Mouse (Mus musculus) small intestine, adult 2 months (tissue): Measurements from ENCODE around the gene 4921536K21Rik. TPM values are rescaled to one million over a fixed set of nuclear protein-coding genes. Genes with fewer than 3 reads are reported as not detected.

ENCODE experiments used
- H3K27ac ChIP-seq: fragments of 200-500 bp; 2 replicates; pipeline ENCODE4 v1.5.1; 2012; ENCODE audit warnings: low read depth, low read length, control low read depth, inconsistent platforms; ENCODE audit not compliant: insufficient read depth
- H3K27me3 ChIP-seq: fragments of 200-500 bp; 2 replicates; pipeline ENCODE4 v1.6.1; 2012; ENCODE audit warnings: mild to moderate bottlenecking, moderate library complexity, low read length, inconsistent platforms; ENCODE audit not compliant: control insufficient read depth, insufficient read depth
- H3K36me3 ChIP-seq: fragments of 200-500 bp; 2 replicates; pipeline ENCODE4 v1.6.1; 2012; ENCODE audit warnings: mild to moderate bottlenecking, low read length, control low read depth, inconsistent platforms; ENCODE audit not compliant: control insufficient read depth, insufficient read depth
- H3K4me1 ChIP-seq: fragments of 200-500 bp; 2 replicates; pipeline ENCODE4 v1.6.1; 2012; ENCODE audit warnings: low read length, inconsistent platforms, mixed read lengths; ENCODE audit not compliant: control insufficient read depth, insufficient read depth, insufficient read length
- H3K4me3 ChIP-seq: fragments of 200-500 bp; 2 replicates; pipeline ENCODE4 v1.5.1; 2012; ENCODE audit warnings: low read depth, mild to moderate bottlenecking, control low read depth, inconsistent platforms, low read length, moderate library complexity
- CTCF ChIP-seq: fragments of 200-500 bp; IDR thresholded peaks from 2 replicates; pipeline ENCODE4 v1.5.1; 2012; ENCODE audit warnings: low read depth, mild to moderate bottlenecking, control low read depth, inconsistent platforms, low read length, moderate library complexity, mixed read lengths; ENCODE audit not compliant: insufficient replicate concordance, insufficient read length; ENCODE audit errors: extremely low read depth
- POLR2A ChIP-seq: fragments of 200-500 bp; IDR thresholded peaks from 2 replicates; pipeline ENCODE4 v1.6.1; 2012; ENCODE audit warnings: low read depth, mild to moderate bottlenecking, control low read depth, inconsistent platforms, low read length, moderate library complexity
- WGBS: fragments of 180-500 bp; shearing (Covaris S2); methylation state at CpG from one replicate; pipeline ENCODE4 v1.1.7; 2018; 5-methylcytosine and 5-hydroxymethylcytosine counted together
- polyA plus RNA-seq: library from polyadenylated mRNA; depleted of rRNA; stranded (reverse); fragments of >200 nt; gene quantifications from 2 replicates; pipeline ENCODE4 v1.2.3, GENCODE M21; 2012

The 4921536K21Rik gene
- polyA plus RNA-seq, 1 experiment, result 0.06 TPM

GRCm38 (mm10) chr11:3909236-3909635, 14.3 kb upstream of the 4921536K21Rik start:
- H3K27me3 ChIP-seq, result no peaks in the 10 kb centered on the region
- WGBS, result 92% methylated on average over 4 of the region's 4 CpGs
- no peak overlapping the region for H3K27ac ChIP-seq
- no peak for TF ChIP-seq POLR2A
- TF ChIP-seq CTCF, result no peak
- H3K36me3 ChIP-seq, result no peaks in the 10 kb centered on the region
- no peak overlapping the region for H3K4me3 ChIP-seq
- H3K4me1 ChIP-seq, result peaks cover 9% of the 10 kb centered on the region

GRCm38 (mm10) chr11:3905446-3905845, 10.5 kb upstream of the 4921536K21Rik start:
- H3K4me3 ChIP-seq, result no peak overlapping the region
- no peaks in the 10 kb centered on the region for H3K27me3 ChIP-seq
- H3K36me3 ChIP-seq, result no peaks in the 10 kb centered on the region
- H3K27ac ChIP-seq, result no peak overlapping the region
- H3K4me1 ChIP-seq, result no peaks in the 10 kb centered on the region
- 91% methylated on average over 1 of the region's 1 CpGs for whole genome bisulfite sequencing
- no peak for TF ChIP-seq CTCF
- no peak for TF ChIP-seq POLR2A

DNA sequence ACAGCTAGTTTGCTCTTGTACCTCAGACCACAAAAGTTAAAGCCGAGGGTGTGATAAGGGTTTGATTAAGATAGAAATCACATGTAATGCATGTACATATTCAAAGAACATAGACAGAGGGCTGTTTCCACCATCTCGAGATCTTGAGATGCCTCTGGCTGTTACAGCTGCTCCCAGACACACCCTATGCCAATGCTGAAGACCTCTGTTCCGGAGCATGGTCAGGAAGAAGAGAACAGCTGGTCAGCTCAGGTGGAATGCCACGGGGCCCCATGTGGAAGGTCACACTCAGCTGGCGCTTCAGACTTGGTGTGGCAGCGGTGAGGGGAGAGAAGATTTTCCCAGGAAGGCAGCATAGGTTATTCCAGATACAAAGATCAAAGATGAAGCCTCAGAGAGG, 9.8 kb upstream of the 4921536K21Rik start:
- Histone ChIP-seq H3K27ac (no peak overlapping the region), H3K36me3 (no peaks in the 10 kb centered on the region), H3K27me3 (no peaks in the 10 kb centered on the region), H3K4me1 (no peaks in the 10 kb centered on the region), H3K4me3 (no peak overlapping the region)
- 58% methylated on average over 6 of the region's 6 CpGs for WGBS
- TF ChIP-seq CTCF, result no peak
- TF ChIP-seq POLR2A, result no peak

DNA sequence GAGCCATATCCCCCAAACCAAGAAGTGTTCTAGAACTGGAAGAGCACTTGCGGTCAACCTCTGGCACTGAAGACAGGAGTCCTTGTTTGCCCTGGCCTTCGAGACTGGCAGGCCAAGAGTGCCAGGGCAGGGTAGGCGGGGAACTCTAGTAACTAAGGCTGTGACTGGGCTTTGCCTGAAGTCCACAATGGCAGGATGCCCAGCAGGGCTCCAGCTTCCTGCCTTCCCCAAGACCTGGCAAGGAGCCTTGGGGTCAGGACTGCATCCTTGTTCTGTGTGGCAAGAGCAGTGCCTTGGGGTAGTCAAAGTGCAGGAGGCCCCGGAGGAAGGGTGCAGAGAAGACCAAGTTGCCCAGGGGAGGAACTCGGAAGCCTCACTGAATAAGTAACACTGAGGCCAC, 8.1 kb upstream of the 4921536K21Rik start:
- H3K4me3 ChIP-seq, result no peak overlapping the region
- H3K27me3 ChIP-seq, result no peaks in the 10 kb centered on the region
- H3K27ac ChIP-seq, result no peak overlapping the region
- no peaks in the 10 kb centered on the region for H3K36me3 ChIP-seq
- TF ChIP-seq CTCF (no peak), POLR2A (no peak)
- no peaks in the 10 kb centered on the region for H3K4me1 ChIP-seq
- 29% methylated on average over 5 of the region's 5 CpGs for WGBS

GRCm38 (mm10) chr11:3902516-3902915, 7.6 kb upstream of the 4921536K21Rik start:
- no peaks in the 10 kb centered on the region for H3K27me3 ChIP-seq
- H3K4me3 ChIP-seq, result no peak overlapping the region
- WGBS, result 60% methylated on average over 3 of the region's 3 CpGs
- H3K27ac ChIP-seq, result no peak overlapping the region
- no peaks in the 10 kb centered on the region for H3K4me1 ChIP-seq
- H3K36me3 ChIP-seq, result no peaks in the 10 kb centered on the region
- TF ChIP-seq CTCF (no peak), POLR2A (no peak)

DNA sequence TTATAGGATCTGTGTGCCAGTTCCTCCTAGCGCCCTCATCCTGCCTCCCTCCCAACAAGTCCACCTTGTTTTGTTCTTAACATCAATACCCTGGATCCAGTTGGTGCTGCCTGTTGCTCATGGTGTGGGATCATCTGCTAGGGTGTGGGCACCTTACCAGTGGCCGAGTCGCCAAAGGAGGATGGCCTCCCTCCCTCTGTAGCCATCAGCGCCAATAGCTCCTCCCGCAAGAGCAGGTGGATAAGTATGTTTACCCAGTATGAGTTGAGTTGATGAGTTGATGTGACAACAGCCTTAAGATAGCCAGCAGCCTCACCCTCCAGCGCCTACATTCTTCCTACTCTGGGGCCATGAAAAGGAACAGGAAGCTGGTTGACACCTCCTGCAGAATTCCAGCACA, 5.4 kb upstream of the 4921536K21Rik start:
- Histone ChIP-seq H3K4me1 (no peaks in the 10 kb centered on the region), H3K36me3 (no peaks in the 10 kb centered on the region), H3K4me3 (no peak overlapping the region), H3K27me3 (no peaks in the 10 kb centered on the region), H3K27ac (no peak overlapping the region)
- whole genome bisulfite sequencing, result 37% methylated on average over 6 of the region's 6 CpGs
- TF ChIP-seq POLR2A, result no peak
- no peak for TF ChIP-seq CTCF

- H3K27ac ChIP-seq, result no peak overlapping the region
- H3K4me1 ChIP-seq, result no peaks in the 10 kb centered on the region
- H3K27me3 ChIP-seq, result no peaks in the 10 kb centered on the region
- WGBS, result 35% methylated on average over 1 of the region's 1 CpGs
- no peak overlapping the region for H3K4me3 ChIP-seq
- H3K36me3 ChIP-seq, result no peaks in the 10 kb centered on the region
- no peak for TF ChIP-seq CTCF
Observed at GRCm38 (mm10) chr11:3895933-3896332, 1.0 kb upstream of the 4921536K21Rik start.

DNA sequence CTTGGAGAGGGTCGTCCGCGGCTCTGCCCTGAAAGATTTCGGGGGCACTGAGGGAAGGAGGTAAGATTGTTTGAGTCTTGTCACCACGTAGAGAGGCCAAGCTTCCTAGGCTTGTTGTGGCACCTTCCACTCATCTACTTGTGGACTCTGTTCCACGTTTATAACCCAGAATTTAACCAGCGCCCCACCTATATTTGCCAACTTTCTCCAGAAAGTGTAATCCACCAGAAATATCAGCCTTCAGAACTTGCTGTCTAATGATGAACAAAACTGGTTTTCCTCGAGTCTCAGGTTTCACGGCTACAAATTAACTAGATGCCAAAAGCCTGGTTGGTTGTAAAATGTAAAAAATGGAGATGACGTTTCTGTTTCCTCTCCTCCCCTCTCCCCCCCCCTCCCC, 560 bp upstream of the 4921536K21Rik start:
- no peaks in the 10 kb centered on the region for H3K36me3 ChIP-seq
- under 1% methylated on average over 10 of the region's 10 CpGs for WGBS
- H3K4me1 ChIP-seq, result no peaks in the 10 kb centered on the region
- H3K27me3 ChIP-seq, result no peaks in the 10 kb centered on the region
- no peak for TF ChIP-seq CTCF
- TF ChIP-seq POLR2A, result no peak
- peak overlapping the region; percentile 60 for H3K4me3 ChIP-seq
- peak overlapping the region; percentile 72 for H3K27ac ChIP-seq
